Mouse (Mus musculus) kidney, adult 2 months (tissue): ENCODE data around the gene Pitx1.

Experiments used
- CTCF ChIP-seq: fragments of 200-500 bp; conservative IDR thresholded peaks from 2 replicates; pipeline ENCODE4 v1.5.1; 2011; ENCODE audit warnings: low read depth, mild to moderate bottlenecking, control low read depth, low read length, moderate library complexity, mixed read lengths; ENCODE audit not compliant: insufficient read depth, insufficient read length
- POLR2A ChIP-seq: fragments of 200-500 bp; IDR thresholded peaks from one replicate; pipeline ENCODE4 v1.6.1; 2011; ENCODE audit warnings: low read depth, low read length, control low read depth

- TF ChIP-seq CTCF, result no peak
- TF ChIP-seq POLR2A, result no peak
Measured at GRCm38 (mm10) chr13:55826796-55827678, 9.0 kb downstream of the Pitx1 start.
